Mouse (Mus musculus) small intestine, adult 2 months (tissue): Measurements from ENCODE around the gene Fam198b.

Experiments
- CTCF ChIP-seq: fragments of 200-500 bp; IDR thresholded peaks from 2 replicates; pipeline ENCODE4 v1.5.1; 2012; ENCODE audit warnings: low read depth, mild to moderate bottlenecking, control low read depth, inconsistent platforms, low read length, moderate library complexity, mixed read lengths; ENCODE audit not compliant: insufficient replicate concordance, insufficient read length; ENCODE audit errors: extremely low read depth
- POLR2A ChIP-seq: fragments of 200-500 bp; IDR thresholded peaks from 2 replicates; pipeline ENCODE4 v1.6.1; 2012; ENCODE audit warnings: low read depth, mild to moderate bottlenecking, control low read depth, inconsistent platforms, low read length, moderate library complexity

- no peak for TF ChIP-seq CTCF
- no peak for TF ChIP-seq POLR2A
Measured at GRCm38 (mm10) chr3:79898514-79898913, 14.2 kb downstream of the Fam198b start.
